Mouse (Mus musculus): Measurements from ENCODE around the gene Ier3. TPM values are rescaled to one million over a fixed set of nuclear protein-coding genes. Genes with fewer than 3 reads are reported as not detected.
A peak's percentile ranks its signal among the peaks of the same experiment; 100 is the strongest.

The Ier3 gene
- polyA plus RNA-seq, 1 experiment: 25.2 TPM

DNA sequence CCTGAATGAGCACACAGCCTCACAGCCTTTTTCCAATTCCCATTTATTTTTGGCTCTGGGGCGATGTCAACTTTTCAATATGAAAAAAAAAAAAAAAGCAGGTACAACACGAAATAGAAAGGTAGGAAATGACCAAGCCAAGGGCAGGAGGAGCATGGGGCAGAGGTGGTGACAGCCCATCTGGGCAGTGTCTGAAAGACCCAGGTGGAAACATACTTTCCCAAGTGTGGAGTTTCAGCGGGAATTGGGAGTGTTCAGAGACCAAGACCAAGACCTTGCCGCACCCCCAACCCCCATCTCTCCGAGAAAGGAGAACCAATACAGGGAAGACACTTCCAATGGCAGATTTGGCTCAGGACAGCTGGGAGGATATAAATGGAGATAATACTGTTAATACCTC is 12.4 kb downstream of the Ier3 start:
- Histone ChIP-seq H3K27me3 (ENCODE audit: control insufficient read depth, insufficient read depth, low read length) (no peaks in the 10 kb centered on the region), H3K4me3 (replicated peaks; ENCODE audit: insufficient read depth, low read depth, low read length) (no peak overlapping the region), H3K27ac (ENCODE audit: insufficient read depth, low read length) (no peak overlapping the region), H3K4me1 (ENCODE audit: control insufficient read depth, insufficient read depth, low read length) (peaks cover 7% of the 10 kb centered on the region; the same call in 1 of the 2 replicates)
- no peak for DNase-seq
- TF ChIP-seq CTCF (IDR thresholded peaks at IDR 0.05; ENCODE audit: borderline replicate concordance, insufficient read depth, low read depth, low read length) (no peak), POLR2A (IDR thresholded peaks at IDR 0.05; ENCODE audit: borderline replicate concordance, insufficient read depth, low read length) (no peak)
- WGBS: 51% methylated on average over 5 of the region's 5 CpGs

DNA sequence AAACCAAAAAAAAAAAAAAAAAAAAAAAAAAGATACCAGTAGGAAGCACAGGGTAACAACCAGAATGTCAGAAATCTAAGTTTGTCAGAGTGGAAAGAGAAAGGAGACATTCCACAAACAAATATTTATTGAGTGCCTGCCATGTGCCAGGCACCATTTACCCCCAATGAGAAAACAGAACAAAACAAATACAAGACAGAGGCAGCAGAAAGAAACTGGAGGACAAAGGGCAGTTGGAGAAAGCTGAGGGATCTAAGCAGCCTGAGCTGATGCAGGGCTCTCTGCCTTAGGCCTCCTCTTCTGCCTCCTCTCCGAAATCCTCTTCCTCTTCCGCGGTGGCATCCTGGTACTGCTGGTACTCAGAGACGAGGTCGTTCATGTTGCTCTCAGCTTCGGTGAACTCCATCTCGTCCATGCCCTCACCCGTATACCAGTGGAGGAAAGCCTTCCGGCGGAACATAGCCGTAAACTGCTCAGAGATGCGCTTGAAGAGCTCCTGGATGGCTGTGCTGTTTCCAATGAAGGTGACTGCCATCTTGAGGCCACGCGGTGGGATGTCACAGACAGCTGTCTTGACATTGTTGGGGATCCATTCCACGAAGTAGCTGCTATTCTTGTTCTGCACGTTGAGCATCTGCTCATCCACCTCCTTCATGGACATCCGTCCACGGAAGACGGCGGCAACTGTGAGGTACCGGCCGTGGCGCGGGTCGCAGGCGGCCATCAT is 13.4 kb downstream of the Ier3 start:
- H3K4me1 ChIP-seq (ENCODE audit: control insufficient read depth, insufficient read depth, low read length): peaks cover 7% of the 10 kb centered on the region; the same call in 1 of the 2 replicates
- H3K4me3 ChIP-seq (replicated peaks; ENCODE audit: insufficient read depth, low read depth, low read length): no peak overlapping the region
- WGBS: 35% methylated on average over 26 of the region's 26 CpGs
- no peak overlapping the region for H3K27ac ChIP-seq (ENCODE audit: insufficient read depth, low read length)
- peak in 1 of 2 experiments; percentile 44 for DNase-seq
- no peak for TF ChIP-seq POLR2A (IDR thresholded peaks at IDR 0.05; ENCODE audit: borderline replicate concordance, insufficient read depth, low read length)
- peak; percentile 41; the same call in 1 of the 2 replicates for TF ChIP-seq CTCF (IDR thresholded peaks at IDR 0.05; ENCODE audit: borderline replicate concordance, insufficient read depth, low read depth, low read length)
- H3K27me3 ChIP-seq (ENCODE audit: control insufficient read depth, insufficient read depth, low read length): no peaks in the 10 kb centered on the region

DNA sequence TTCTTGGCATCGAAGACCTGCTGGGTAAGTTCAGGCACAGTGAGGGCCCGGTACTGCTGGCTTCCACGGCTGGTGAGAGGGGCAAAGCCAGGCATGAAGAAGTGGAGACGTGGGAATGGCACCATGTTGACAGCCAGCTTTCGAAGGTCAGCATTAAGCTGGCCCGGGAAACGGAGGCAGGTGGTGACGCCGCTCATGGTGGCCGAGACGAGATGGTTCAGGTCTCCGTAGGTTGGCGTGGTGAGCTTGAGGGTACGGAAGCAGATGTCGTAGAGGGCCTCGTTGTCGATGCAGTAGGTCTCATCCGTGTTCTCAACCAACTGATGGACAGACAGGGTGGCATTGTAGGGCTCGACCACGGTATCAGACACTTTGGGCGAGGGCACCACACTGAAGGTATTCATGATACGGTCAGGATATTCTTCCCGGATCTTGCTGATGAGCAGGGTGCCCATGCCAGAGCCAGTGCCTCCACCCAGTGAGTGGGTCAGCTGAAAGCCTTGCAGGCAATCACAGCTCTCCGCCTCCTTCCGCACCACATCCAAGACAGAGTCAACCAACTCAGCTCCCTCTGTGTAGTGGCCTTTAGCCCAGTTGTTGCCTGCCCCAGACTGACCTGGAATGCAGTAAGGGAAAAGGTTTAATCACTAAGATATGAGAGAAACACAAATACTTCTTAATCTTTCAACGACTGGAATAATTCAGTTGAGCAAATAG is 14.1 kb downstream of the Ier3 start:
- Histone ChIP-seq H3K4me3 (replicated peaks; ENCODE audit: insufficient read depth, low read depth, low read length) (no peak overlapping the region), H3K27me3 (ENCODE audit: control insufficient read depth, insufficient read depth, low read length) (no peaks in the 10 kb centered on the region), H3K4me1 (ENCODE audit: control insufficient read depth, insufficient read depth, low read length) (peaks cover 7% of the 10 kb centered on the region; the same call in 1 of the 2 replicates), H3K27ac (ENCODE audit: insufficient read depth, low read length) (no peak overlapping the region)
- WGBS: 45% methylated on average over 26 of the region's 26 CpGs
- TF ChIP-seq POLR2A (IDR thresholded peaks at IDR 0.05; ENCODE audit: borderline replicate concordance, insufficient read depth, low read length) (no peak), CTCF (IDR thresholded peaks at IDR 0.05; ENCODE audit: borderline replicate concordance, insufficient read depth, low read depth, low read length) (no peak)
- DNase-seq: peak; percentile 37 to 55

DNA sequence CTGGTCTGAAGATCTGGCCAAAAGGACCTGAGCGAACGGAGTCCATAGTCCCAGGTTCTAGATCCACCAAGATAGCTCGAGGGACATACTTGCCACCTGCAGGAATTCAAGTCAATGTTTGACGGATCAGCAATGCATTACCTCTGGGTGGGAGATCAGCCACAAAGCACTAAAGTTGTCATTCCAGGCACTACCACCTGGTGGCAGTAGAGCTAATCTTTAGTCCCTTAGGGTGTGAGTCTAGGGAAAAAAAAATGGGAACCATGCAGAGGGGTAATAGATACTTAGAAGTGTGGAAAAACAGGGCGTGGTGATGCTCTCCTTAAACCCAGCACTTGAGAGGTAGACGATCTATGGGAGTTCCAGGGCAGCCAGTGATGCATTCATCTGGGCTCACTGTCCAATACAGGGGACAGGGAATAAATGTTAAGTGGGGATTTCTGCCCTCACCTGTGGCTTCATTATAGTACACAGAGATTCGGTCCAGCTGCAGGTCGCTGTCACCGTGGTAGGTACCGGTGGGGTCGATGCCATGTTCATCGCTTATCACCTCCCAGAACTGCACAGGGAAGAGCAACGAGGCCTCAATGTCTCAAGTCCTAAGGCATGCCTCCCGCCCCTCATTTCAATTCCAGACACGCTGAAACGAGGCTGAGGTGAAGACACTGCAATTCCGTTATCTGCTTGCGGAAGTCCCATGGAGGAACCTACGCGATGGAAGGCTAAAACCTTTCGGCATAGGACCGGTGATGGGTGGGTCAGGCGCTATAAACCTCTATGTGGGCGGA is 14.9 kb downstream of the Ier3 start:
- TF ChIP-seq POLR2A (IDR thresholded peaks at IDR 0.05; ENCODE audit: borderline replicate concordance, insufficient read depth, low read length) (no peak), CTCF (IDR thresholded peaks at IDR 0.05; ENCODE audit: borderline replicate concordance, insufficient read depth, low read depth, low read length) (peak; percentile 74)
- H3K4me1 ChIP-seq (ENCODE audit: control insufficient read depth, insufficient read depth, low read length): peaks cover 7% of the 10 kb centered on the region; the same call in 1 of the 2 replicates
- H3K27ac ChIP-seq (ENCODE audit: insufficient read depth, low read length): peak overlapping the region; percentile 1; the same call in 1 of the 2 replicates
- H3K4me3 ChIP-seq (replicated peaks; ENCODE audit: insufficient read depth, low read depth, low read length): peak overlapping the region; percentile 91
- 4% methylated on average over 24 of the region's 24 CpGs for WGBS
- no peaks in the 10 kb centered on the region for H3K27me3 ChIP-seq (ENCODE audit: control insufficient read depth, insufficient read depth, low read length)
- DNase-seq: peak; percentile 84 to 88

DNA sequence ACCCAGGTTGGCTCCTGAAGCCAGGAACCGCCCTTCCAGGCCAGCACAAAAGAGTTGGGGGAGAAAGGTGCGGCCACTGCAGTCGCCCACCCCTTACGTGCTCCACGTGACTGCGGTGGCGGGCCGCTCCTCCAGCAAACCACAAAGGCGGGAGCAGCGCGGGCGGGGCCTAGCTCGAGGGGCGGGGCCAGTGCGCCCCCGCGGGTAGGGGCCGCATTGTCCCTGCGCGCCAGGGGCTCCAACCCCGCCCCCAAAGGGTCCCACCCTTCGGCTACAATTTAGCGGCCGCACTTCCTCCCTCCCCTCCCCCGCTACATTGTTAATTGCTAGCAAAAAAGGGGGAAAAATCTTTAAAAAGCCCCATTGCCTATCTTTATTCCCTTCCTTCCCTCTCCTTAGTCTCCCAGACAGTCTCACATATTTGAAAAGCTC is 15.5 kb downstream of the Ier3 start:
- TF ChIP-seq POLR2A (IDR thresholded peaks at IDR 0.05; ENCODE audit: borderline replicate concordance, insufficient read depth, low read length): no peak
- TF ChIP-seq CTCF (IDR thresholded peaks at IDR 0.05; ENCODE audit: borderline replicate concordance, insufficient read depth, low read depth, low read length): no peak
- Histone ChIP-seq H3K4me3 (replicated peaks; ENCODE audit: insufficient read depth, low read depth, low read length) (peak overlapping the region; percentile 91), H3K4me1 (ENCODE audit: control insufficient read depth, insufficient read depth, low read length) (peaks cover 7% of the 10 kb centered on the region; the same call in 1 of the 2 replicates), H3K27me3 (ENCODE audit: control insufficient read depth, insufficient read depth, low read length) (no peaks in the 10 kb centered on the region), H3K27ac (ENCODE audit: insufficient read depth, low read length) (peak overlapping the region; percentile 44; the same call in 1 of the 2 replicates)
- DNase-seq: peak; percentile 77 to 78
- under 1% methylated on average over 25 of the region's 25 CpGs for whole genome bisulfite sequencing

DNA sequence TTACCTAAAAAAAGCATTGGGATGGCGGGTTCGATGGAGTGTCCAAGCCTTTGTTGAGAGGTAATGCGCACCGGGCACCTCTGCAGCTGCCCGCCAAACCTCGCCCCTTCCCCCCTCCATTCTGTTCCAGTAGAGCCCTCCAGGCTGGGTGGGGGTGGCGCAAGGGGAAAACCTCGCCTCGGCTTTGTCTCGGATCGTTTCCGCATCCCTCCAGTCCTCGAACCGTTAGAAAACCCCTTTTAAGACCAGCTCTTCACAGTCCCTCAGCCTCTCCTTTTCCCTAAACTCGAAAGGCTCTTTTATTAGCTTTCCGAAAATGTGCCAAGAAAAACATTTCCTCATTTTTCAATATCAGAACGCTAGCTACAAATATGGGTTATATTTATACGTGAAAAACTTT is 16.0 kb downstream of the Ier3 start:
- TF ChIP-seq CTCF (IDR thresholded peaks at IDR 0.05; ENCODE audit: borderline replicate concordance, insufficient read depth, low read depth, low read length) (no peak), POLR2A (IDR thresholded peaks at IDR 0.05; ENCODE audit: borderline replicate concordance, insufficient read depth, low read length) (no peak)
- peak overlapping the region; percentile 44; the same call in 1 of the 2 replicates for H3K27ac ChIP-seq (ENCODE audit: insufficient read depth, low read length)
- H3K4me3 ChIP-seq (replicated peaks; ENCODE audit: insufficient read depth, low read depth, low read length): peak overlapping the region; percentile 91
- H3K4me1 ChIP-seq (ENCODE audit: control insufficient read depth, insufficient read depth, low read length): peaks cover 7% of the 10 kb centered on the region; the same call in 1 of the 2 replicates
- H3K27me3 ChIP-seq (ENCODE audit: control insufficient read depth, insufficient read depth, low read length): no peaks in the 10 kb centered on the region
- WGBS: under 1% methylated on average over 18 of the region's 18 CpGs
- peak; percentile 56 to 61 for DNase-seq

DNA sequence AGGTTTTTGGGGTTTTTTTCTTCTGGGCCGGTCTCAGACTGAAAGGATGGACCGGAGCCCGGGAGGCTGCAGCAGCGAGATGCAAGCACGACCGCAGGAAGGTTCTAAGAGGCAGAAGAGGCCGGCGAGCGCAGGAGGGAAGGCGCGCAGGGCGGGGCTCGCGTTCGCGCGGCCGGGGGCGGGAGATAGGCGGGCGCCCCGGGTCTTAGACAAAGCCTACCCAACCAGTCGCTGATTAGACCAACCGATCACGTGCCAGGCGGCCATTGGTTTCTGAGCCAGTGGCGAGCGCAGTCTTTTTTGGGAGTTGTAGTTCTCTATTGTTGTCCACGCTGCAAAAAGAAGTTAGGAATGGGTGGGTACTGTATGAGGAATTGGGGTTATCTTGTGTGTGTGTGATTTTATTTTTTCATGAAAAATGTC is 16.6 kb downstream of the Ier3 start, which contains the start of gene Tubb5:
Gene Tubb5 (minus strand): TSS at position 185 of the 423 bp plus-strand sequence.
- TF ChIP-seq POLR2A (IDR thresholded peaks at IDR 0.05; ENCODE audit: borderline replicate concordance, insufficient read depth, low read length) (peak; percentile 95), CTCF (IDR thresholded peaks at IDR 0.05; ENCODE audit: borderline replicate concordance, insufficient read depth, low read depth, low read length) (no peak)
- peaks cover 7% of the 10 kb centered on the region; the same call in 1 of the 2 replicates for H3K4me1 ChIP-seq (ENCODE audit: control insufficient read depth, insufficient read depth, low read length)
- H3K27me3 ChIP-seq (ENCODE audit: control insufficient read depth, insufficient read depth, low read length): no peaks in the 10 kb centered on the region
- peak within 1 kb of the TSS; percentile 91 for H3K4me3 ChIP-seq (replicated peaks; ENCODE audit: insufficient read depth, low read depth, low read length)
- H3K27ac ChIP-seq (ENCODE audit: insufficient read depth, low read length): peak within 1 kb of the TSS; percentile 44; the same call in 1 of the 2 replicates
- under 1% methylated on average over 29 of the region's 29 CpGs for WGBS
- DNase-seq: peak; percentile 96 to 98
